Mouse (Mus musculus): ENCODE data around the gene Rptor.

- no peak for TF ChIP-seq POLR2A (IDR thresholded peaks at IDR 0.05; ENCODE audit: insufficient read depth, low read depth, low read length)
- TF ChIP-seq CTCF (IDR thresholded peaks at IDR 0.05): no peak
These were observed 106.5 kb downstream of the Rptor start for GRCm38 (mm10) chr11:119709239-119709638.

All from heart, adult 2 months (tissue).